Mouse (Mus musculus): ENCODE results near the gene Syt12. TPM values are rescaled to one million over a fixed set of nuclear protein-coding genes. Genes with fewer than 3 reads are reported as not detected.
A peak's percentile ranks its signal among the peaks of the same experiment; 100 is the strongest.

The Syt12 gene
- polyA plus RNA-seq, 1 experiment, result 82.4 TPM

DNA sequence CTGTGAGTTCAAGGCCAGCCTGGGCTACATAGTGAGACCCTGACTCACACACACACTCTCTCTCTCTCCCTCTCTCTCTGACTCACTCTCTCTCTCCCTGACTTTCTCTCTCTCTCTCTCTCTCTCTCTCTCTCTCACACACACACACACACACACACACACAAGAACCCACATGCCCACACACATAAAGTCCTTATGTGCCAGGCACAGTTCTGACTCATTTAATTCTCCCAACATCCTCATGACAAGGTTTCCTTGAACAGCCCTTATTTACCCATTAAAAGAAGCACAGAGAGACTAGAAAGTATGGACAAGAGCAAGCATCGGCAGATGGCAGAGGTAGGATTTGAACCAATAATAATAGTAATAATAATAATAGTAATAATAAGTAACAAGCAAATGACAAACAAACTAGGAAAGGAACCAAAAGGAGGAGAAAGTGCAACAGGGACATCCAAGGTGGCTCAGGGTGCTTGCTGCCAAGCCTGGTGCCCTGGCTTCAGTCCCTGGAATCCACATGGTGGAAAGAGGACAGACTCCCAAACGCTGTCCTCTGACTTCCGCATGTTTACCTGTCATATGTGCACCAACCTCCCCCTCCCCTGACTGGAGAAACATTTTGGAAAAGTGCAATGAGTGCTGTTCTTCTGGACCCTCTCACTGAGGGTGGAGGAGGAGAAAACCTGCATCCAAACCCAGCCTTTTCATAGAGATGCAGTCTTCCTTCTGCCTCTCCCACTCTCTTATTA lies 5.0 kb upstream of the Syt12 start:
- Histone ChIP-seq H3K4me1 (ENCODE audit: control insufficient read depth, insufficient read depth, low read length) (peaks cover 43% of the 10 kb centered on the region), H3K27ac (ENCODE audit: insufficient read depth, low read length) (peak overlapping the region; percentile 75), H3K27me3 (ENCODE audit: control insufficient read depth, insufficient read depth, low read length) (no peaks in the 10 kb centered on the region), H3K4me3 (replicated peaks; ENCODE audit: insufficient read depth, low read depth, low read length) (no peak overlapping the region)
- no peak for TF ChIP-seq POLR2A (IDR thresholded peaks at IDR 0.05; ENCODE audit: borderline replicate concordance, insufficient read depth, low read length)
- TF ChIP-seq CTCF (IDR thresholded peaks at IDR 0.05; ENCODE audit: borderline replicate concordance, insufficient read depth, low read depth, low read length), result no peak
- WGBS, result 28% methylated on average over 3 of the region's 3 CpGs
- peak; percentile 61 to 73 for DNase-seq

DNA sequence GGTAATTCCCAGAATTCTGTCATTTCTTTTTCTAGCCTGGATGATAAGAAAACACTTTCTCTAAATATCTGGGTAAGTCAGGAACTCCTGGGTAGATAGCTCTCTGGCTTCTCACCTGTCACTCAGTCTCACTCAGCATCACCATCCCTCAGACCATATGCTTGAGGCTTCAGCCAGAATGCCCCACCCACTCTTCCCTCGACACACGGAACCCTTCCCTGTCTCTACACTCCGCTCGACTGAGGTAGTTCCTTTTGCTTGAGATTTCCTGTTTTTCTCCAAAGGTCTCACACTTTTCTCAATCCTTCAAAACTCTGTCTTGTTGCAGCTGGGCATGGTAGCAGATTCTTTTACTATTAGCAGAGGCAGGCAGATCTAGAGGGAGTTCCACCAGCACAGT lies 4.1 kb upstream of the Syt12 start:
- 15% methylated on average over 4 of the region's 4 CpGs for WGBS

DNA sequence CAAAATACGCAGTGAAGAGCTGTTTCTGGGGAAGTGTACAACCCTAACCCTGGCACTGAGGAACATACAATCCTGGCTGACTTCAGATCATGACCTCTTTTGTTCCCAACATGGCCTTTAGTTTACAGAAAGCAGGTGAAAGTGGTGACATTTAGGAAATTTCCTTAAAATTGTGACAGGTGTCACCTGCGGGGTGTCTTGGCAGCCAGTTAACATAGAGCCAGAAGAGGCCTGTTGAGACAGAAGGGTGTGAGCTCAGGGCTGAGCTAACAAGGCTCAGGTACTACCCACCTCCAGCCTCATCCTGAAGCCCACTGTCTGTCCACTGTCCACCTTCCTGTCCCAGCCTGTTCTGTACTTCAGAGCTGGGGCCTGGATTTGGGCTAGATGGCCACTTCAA lies 2.8 kb upstream of the Syt12 start:
- Histone ChIP-seq H3K27me3 (ENCODE audit: control insufficient read depth, insufficient read depth, low read length) (no peaks in the 10 kb centered on the region), H3K27ac (ENCODE audit: insufficient read depth, low read length) (peak overlapping the region; percentile 94), H3K4me3 (replicated peaks; ENCODE audit: insufficient read depth, low read depth, low read length) (no peak overlapping the region), H3K4me1 (ENCODE audit: control insufficient read depth, insufficient read depth, low read length) (peaks cover 43% of the 10 kb centered on the region)
- TF ChIP-seq CTCF (IDR thresholded peaks at IDR 0.05; ENCODE audit: borderline replicate concordance, insufficient read depth, low read depth, low read length) (no peak), POLR2A (IDR thresholded peaks at IDR 0.05; ENCODE audit: borderline replicate concordance, insufficient read depth, low read length) (no peak)
- DNase-seq, result peak; percentile 80 to 88
- 16% methylated on average over 2 of the region's 2 CpGs for WGBS

More for the DNA sequence above, 4.1 kb upstream of the Syt12 start:
- no peaks in the 10 kb centered on the region for H3K27me3 ChIP-seq (ENCODE audit: control insufficient read depth, insufficient read depth, low read length)
- H3K4me3 ChIP-seq (replicated peaks; ENCODE audit: insufficient read depth, low read depth, low read length), result no peak overlapping the region
- no peak overlapping the region; the same call in 1 of the 2 replicates for H3K27ac ChIP-seq (ENCODE audit: insufficient read depth, low read length)
- peaks cover 43% of the 10 kb centered on the region for H3K4me1 ChIP-seq (ENCODE audit: control insufficient read depth, insufficient read depth, low read length)
- TF ChIP-seq POLR2A (IDR thresholded peaks at IDR 0.05; ENCODE audit: borderline replicate concordance, insufficient read depth, low read length) (no peak), CTCF (IDR thresholded peaks at IDR 0.05; ENCODE audit: borderline replicate concordance, insufficient read depth, low read depth, low read length) (no peak)
- DNase-seq, result peak; percentile 62 to 78

DNA sequence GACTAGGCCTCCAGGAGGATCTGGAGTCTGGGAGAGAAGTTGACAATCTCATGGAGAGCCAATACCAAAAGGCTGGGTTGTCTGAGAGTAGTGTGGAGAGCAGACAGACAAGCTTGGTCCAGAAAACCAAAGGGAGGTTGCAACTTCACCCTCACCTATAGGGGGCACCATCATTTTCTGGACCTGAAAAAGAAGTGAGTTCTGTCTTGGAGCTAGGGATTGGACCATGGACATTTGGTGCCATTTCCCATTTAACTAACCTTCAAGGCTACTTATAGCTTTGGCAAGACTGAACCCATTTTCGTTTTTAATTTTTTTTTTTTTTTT lies 906 bp upstream of the Syt12 start:
- no peaks in the 10 kb centered on the region for H3K27me3 ChIP-seq (ENCODE audit: control insufficient read depth, insufficient read depth, low read length)
- no peak for DNase-seq
- WGBS, result 13% methylated on average over 1 of the region's 1 CpGs
- peaks cover 48% of the 10 kb centered on the region for H3K4me1 ChIP-seq (ENCODE audit: control insufficient read depth, insufficient read depth, low read length)
- H3K27ac ChIP-seq (ENCODE audit: insufficient read depth, low read length), result peak overlapping the region; percentile 81
- peak; percentile 50; the same call in 1 of the 2 replicates for TF ChIP-seq CTCF (IDR thresholded peaks at IDR 0.05; ENCODE audit: borderline replicate concordance, insufficient read depth, low read depth, low read length)
- no peak for TF ChIP-seq POLR2A (IDR thresholded peaks at IDR 0.05; ENCODE audit: borderline replicate concordance, insufficient read depth, low read length)
- H3K4me3 ChIP-seq (replicated peaks; ENCODE audit: insufficient read depth, low read depth, low read length), result no peak overlapping the region

DNA sequence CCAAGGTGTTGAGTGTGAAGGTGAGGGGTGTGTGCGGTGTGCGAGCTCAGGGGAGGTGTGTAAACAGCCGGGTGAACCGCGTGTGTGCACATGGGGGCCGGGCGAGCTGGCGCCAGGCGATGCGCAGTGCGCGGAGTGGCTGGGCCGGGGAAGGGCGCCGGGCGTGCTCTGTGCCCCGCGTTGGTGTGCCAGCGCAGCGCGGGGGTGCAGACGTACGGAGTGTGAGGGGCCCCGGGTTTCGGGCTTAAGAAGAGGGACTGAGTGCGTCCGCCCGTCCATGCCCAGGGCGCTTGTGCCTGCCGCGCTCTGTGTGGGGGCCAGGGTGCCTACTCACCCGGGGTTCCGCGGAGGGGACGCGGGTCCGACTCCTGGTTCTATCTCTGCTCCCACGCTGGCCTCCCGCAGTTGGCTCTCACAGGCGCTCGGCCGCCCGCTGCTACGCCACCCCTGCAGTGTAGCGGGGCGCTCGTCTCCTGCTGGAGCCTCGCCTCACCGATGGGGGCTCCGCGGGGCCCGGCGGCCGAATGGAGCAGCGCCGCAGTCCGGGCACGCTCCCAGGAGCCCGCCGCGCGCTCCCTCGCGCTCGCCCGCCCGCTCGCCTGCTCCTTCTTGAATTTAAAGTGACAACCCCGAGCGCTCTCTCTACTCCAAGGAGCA lies 518 bp downstream of the Syt12 start:
- H3K4me3 ChIP-seq (replicated peaks; ENCODE audit: insufficient read depth, low read depth, low read length), result peak overlapping the region; percentile 74
- WGBS, result 2% methylated on average over 70 of the region's 70 CpGs
- H3K27ac ChIP-seq (ENCODE audit: insufficient read depth, low read length), result peak overlapping the region; percentile 100
- TF ChIP-seq POLR2A (IDR thresholded peaks at IDR 0.05; ENCODE audit: borderline replicate concordance, insufficient read depth, low read length) (peak; percentile 54), CTCF (IDR thresholded peaks at IDR 0.05; ENCODE audit: borderline replicate concordance, insufficient read depth, low read depth, low read length) (no peak)
- peak; percentile 84 to 86 for DNase-seq
- H3K27me3 ChIP-seq (ENCODE audit: control insufficient read depth, insufficient read depth, low read length), result no peaks in the 10 kb centered on the region
- peaks cover 47% of the 10 kb centered on the region for H3K4me1 ChIP-seq (ENCODE audit: control insufficient read depth, insufficient read depth, low read length)

DNA sequence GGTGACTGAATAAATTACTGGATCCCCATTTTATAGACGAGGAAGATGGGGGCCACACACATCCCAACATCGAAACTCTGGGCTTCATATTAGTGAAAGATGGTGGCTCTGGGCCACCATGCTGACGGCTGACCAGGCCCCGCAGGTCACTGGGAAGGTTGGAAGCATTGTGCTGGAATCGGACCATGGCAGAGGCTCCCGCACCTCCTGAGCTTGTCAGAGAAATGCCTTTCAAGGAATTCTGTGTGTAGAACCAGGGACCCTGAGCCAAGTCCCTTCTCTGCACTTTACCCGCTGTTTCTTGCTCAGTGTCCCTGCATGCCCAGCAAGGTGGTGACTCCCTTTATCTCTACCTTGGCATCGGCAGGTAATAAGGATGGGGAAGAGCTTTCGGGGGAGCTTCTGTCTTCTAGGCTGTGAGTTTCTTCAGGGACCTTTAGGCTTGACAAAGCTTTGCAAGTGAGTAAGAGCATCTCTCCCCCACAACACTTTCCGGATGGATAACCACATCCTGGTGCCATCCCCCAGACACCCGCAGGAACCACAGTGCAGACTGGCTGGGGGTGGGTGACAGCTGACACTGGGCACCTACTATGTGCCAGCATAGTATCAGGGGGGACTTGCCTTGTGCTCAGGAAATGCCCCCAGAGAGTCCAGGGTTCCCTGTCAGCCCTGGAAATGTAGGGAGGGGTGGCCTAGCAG lies 1.9 kb downstream of the Syt12 start:
- no peak for TF ChIP-seq POLR2A (IDR thresholded peaks at IDR 0.05; ENCODE audit: borderline replicate concordance, insufficient read depth, low read length)
- TF ChIP-seq CTCF (IDR thresholded peaks at IDR 0.05; ENCODE audit: borderline replicate concordance, insufficient read depth, low read depth, low read length), result no peak
- Histone ChIP-seq H3K4me3 (replicated peaks; ENCODE audit: insufficient read depth, low read depth, low read length) (peak overlapping the region; percentile 74), H3K27me3 (ENCODE audit: control insufficient read depth, insufficient read depth, low read length) (no peaks in the 10 kb centered on the region), H3K27ac (ENCODE audit: insufficient read depth, low read length) (peak overlapping the region; percentile 29), H3K4me1 (ENCODE audit: control insufficient read depth, insufficient read depth, low read length) (peaks cover 48% of the 10 kb centered on the region)
- peak; percentile 55 to 62 for DNase-seq
- 16% methylated on average over 11 of the region's 11 CpGs for WGBS

DNA sequence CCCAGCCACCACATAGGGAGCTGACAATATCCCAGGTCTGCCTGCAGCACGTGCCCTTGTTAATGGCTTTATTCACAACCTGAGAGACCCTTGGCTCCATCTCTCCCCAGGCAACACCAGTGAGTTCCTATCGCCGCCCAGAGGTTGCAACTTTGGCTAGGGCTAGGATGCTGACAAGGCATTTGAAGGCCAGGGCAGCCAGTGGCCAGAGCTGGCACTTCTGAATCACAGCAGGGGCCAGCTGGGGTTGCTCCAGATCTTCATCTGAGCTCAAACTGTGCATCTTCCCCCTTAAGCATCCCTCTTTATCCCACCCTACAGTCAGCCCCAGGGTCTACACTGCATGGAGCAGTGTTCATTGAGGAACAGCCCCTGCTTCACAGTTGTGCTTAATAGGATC lies 2.5 kb downstream of the Syt12 start:
- 31% methylated on average over 3 of the region's 3 CpGs for WGBS
- Histone ChIP-seq H3K27ac (ENCODE audit: insufficient read depth, low read length) (no peak overlapping the region), H3K4me1 (ENCODE audit: control insufficient read depth, insufficient read depth, low read length) (peaks cover 41% of the 10 kb centered on the region), H3K27me3 (ENCODE audit: control insufficient read depth, insufficient read depth, low read length) (no peaks in the 10 kb centered on the region), H3K4me3 (replicated peaks; ENCODE audit: insufficient read depth, low read depth, low read length) (peak overlapping the region; percentile 74)
- TF ChIP-seq CTCF (IDR thresholded peaks at IDR 0.05; ENCODE audit: borderline replicate concordance, insufficient read depth, low read depth, low read length) (no peak), POLR2A (IDR thresholded peaks at IDR 0.05; ENCODE audit: borderline replicate concordance, insufficient read depth, low read length) (no peak)
- DNase-seq, result no peak

All from cerebellum, adult 2 months (tissue).